Mouse (Mus musculus): ENCODE results near the gene Brip1. TPM values are rescaled to one million over a fixed set of nuclear protein-coding genes. Genes with fewer than 3 reads are reported as not detected.

Brip1 gene
- total RNA-seq (2021), result 1 to 10 TPM; 3.7 to 4.8 TPM
- long read RNA-seq, experiment 1, full-length matches to known transcripts, result 3 of 3 reads
- long read RNA-seq, experiment 1, partial matches to known transcripts, result 0 of 3 reads
- long read RNA-seq, experiment 1, other reads (novel, unspliced or antisense), result 0 of 3 reads
- long read RNA-seq, experiment 2, partial matches to known transcripts, result 1 of 2 reads
- long read RNA-seq, experiment 2, other reads (novel, unspliced or antisense), result 1 of 2 reads

GRCm38 (mm10) chr11:86201037-86201786 is at the start of gene Brip1:
TSS of gene Brip1 (minus strand) at chr11:86201193.
- DNase-seq, result peak; percentile 93

GRCm38 (mm10) chr11:86232446-86232845 is 31.5 kb upstream of the Brip1 start:
- DNase-seq, result no peak

- no peak for DNase-seq
Observed at GRCm38 (mm10) chr11:86231781-86232350, 30.9 kb upstream of the Brip1 start.

GRCm38 (mm10) chr11:86226646-86227180 is 25.7 kb upstream of the Brip1 start:
- no peak for DNase-seq

GRCm38 (mm10) chr11:86225761-86226160 is 24.8 kb upstream of the Brip1 start:
- DNase-seq, result no peak

- no peak for DNase-seq
Observed at GRCm38 (mm10) chr11:86211803-86212202, 10.8 kb upstream of the Brip1 start.

GRCm38 (mm10) chr11:86209123-86209522 is 8.1 kb upstream of the Brip1 start:
- DNase-seq, result no peak

GRCm38 (mm10) chr11:86205876-86206275 is 4.9 kb upstream of the Brip1 start:
- no peak for DNase-seq

- no peak for DNase-seq
Observed at GRCm38 (mm10) chr11:86205031-86205430, 4.0 kb upstream of the Brip1 start.

- DNase-seq, result peak; percentile 36
Observed at GRCm38 (mm10) chr11:86201901-86202675, 1.1 kb upstream of the Brip1 start.

- no peak for DNase-seq
Observed at GRCm38 (mm10) chr11:86200460-86201021, 452 bp downstream of the Brip1 start.

GRCm38 (mm10) chr11:86199733-86200132 is 1.3 kb downstream of the Brip1 start:
- DNase-seq, result no peak

- peak; percentile 29 for DNase-seq
Observed at GRCm38 (mm10) chr11:86185224-86185623, 15.8 kb downstream of the Brip1 start.

- DNase-seq, result no peak
Observed at GRCm38 (mm10) chr11:86175833-86176232, 25.2 kb downstream of the Brip1 start.

GRCm38 (mm10) chr11:86174173-86174572 is 26.8 kb downstream of the Brip1 start:
- DNase-seq, result peak; percentile 76

- no peak for DNase-seq
Observed at GRCm38 (mm10) chr11:86170743-86171142, 30.2 kb downstream of the Brip1 start.

GRCm38 (mm10) chr11:86160251-86160650 is 40.7 kb downstream of the Brip1 start:
- DNase-seq, result no peak

GRCm38 (mm10) chr11:86158950-86159349 is 42.0 kb downstream of the Brip1 start:
- no peak for DNase-seq

- no peak for DNase-seq
Observed at GRCm38 (mm10) chr11:86155638-86156037, 45.4 kb downstream of the Brip1 start.

- no peak for DNase-seq
Observed at GRCm38 (mm10) chr11:86131324-86131723, 69.7 kb downstream of the Brip1 start.

- DNase-seq, result no peak
Observed at GRCm38 (mm10) chr11:86117078-86117869, 83.7 kb downstream of the Brip1 start.
